Mouse (Mus musculus) embryonic facial prominence, embryonic 12.5 days (tissue): ENCODE results near the gene Camta1. TPM values are rescaled to one million over a fixed set of nuclear protein-coding genes. Genes with fewer than 3 reads are reported as not detected.

ENCODE experiments used
- ATAC-seq: fragments of 200-750 bp; cut with Nextera tagmentation; 2 replicates; pipeline ENCODE4 v1.8.0; 2017; ENCODE audit not compliant: insufficient number of reproducible peaks, insufficient read depth, low FRiP score, low TSS enrichment
- H3K27ac ChIP-seq: fragments of 300-500 bp; sonication (generic); 2 replicates; pipeline ENCODE4 v1.5.1; 2016; ENCODE audit warnings: mild to moderate bottlenecking
- H3K27me3 ChIP-seq: fragments of 300-500 bp; sonication (generic); 2 replicates; pipeline ENCODE4 v1.6.1; 2016; ENCODE audit warnings: mild to moderate bottlenecking, moderate library complexity
- H3K36me3 ChIP-seq: fragments of 300-500 bp; sonication (generic); 2 replicates; pipeline ENCODE4 v1.6.1; 2016; ENCODE audit warnings: mild to moderate bottlenecking
- H3K4me1 ChIP-seq: fragments of 300-500 bp; sonication (generic); 2 replicates; pipeline ENCODE4 v1.6.1; 2016
- H3K4me2 ChIP-seq: fragments of 300-500 bp; sonication (generic); replicated peaks from 2 replicates; pipeline ENCODE4 v1.6.1; 2016; ENCODE audit warnings: mild to moderate bottlenecking, moderate library complexity
- H3K4me3 ChIP-seq: fragments of 300-500 bp; sonication (generic); 2 replicates; pipeline ENCODE4 v1.5.1; 2016; ENCODE audit warnings: mild to moderate bottlenecking
- H3K9ac ChIP-seq: fragments of 300-500 bp; sonication (generic); 2 replicates; pipeline ENCODE4 v1.6.1; 2016; ENCODE audit warnings: mild to moderate bottlenecking, moderate library complexity
- H3K9me3 ChIP-seq: fragments of 300-500 bp; sonication (generic); 2 replicates; pipeline ENCODE4 v1.6.1; 2016; ENCODE audit warnings: mild to moderate bottlenecking, moderate library complexity
- WGBS: fragments of 180-500 bp; shearing (Covaris S2); methylation state at CpG from one replicate; pipeline ENCODE4 v1.1.7; 2016; 5-methylcytosine and 5-hydroxymethylcytosine counted together
- polyA plus RNA-seq: library from polyadenylated mRNA; unstranded; fragments of >200 nt; fragmentation: Nextera tagmentation; extraction: Ambion mirVana; gene quantifications from 2 replicates; pipeline ENCODE4 v1.2.1, GENCODE M21; 2016

Camta1 gene
- polyA plus RNA-seq, 1 experiment from 2014 or later, result 115 TPM

GRCm38 (mm10) chr4:151495276-151495882, 366.3 kb downstream of the Camta1 start:
- H3K9me3 ChIP-seq, result no peaks in the 10 kb centered on the region; the same call in 1 of the 2 replicates
- ATAC-seq, result no peak
- no peak overlapping the region for H3K4me3 ChIP-seq
- no peaks in the 10 kb centered on the region for H3K36me3 ChIP-seq
- H3K4me2 ChIP-seq, result no peak overlapping the region
- no peak overlapping the region for H3K27ac ChIP-seq
- no peak overlapping the region for H3K9ac ChIP-seq
- no peaks in the 10 kb centered on the region for H3K4me1 ChIP-seq
- no peaks in the 10 kb centered on the region for H3K27me3 ChIP-seq
- 66% methylated on average over 11 of the region's 11 CpGs for WGBS

GRCm38 (mm10) chr4:151492786-151493185, 368.9 kb downstream of the Camta1 start:
- no peak for ATAC-seq
- WGBS, result 81% methylated on average over 10 of the region's 10 CpGs
- H3K27me3 ChIP-seq, result no peaks in the 10 kb centered on the region
- H3K27ac ChIP-seq, result no peak overlapping the region
- H3K9me3 ChIP-seq, result no peaks in the 10 kb centered on the region
- H3K4me1 ChIP-seq, result no peaks in the 10 kb centered on the region
- H3K36me3 ChIP-seq, result no peaks in the 10 kb centered on the region
- no peak overlapping the region for H3K9ac ChIP-seq
- H3K4me3 ChIP-seq, result no peak overlapping the region
- H3K4me2 ChIP-seq, result no peak overlapping the region

- ATAC-seq, result peak; percentile 22; the same call in 1 of the 2 replicates
- no peak overlapping the region for H3K4me3 ChIP-seq
- H3K4me1 ChIP-seq, result no peaks in the 10 kb centered on the region
- H3K27me3 ChIP-seq, result peaks cover 14% of the 10 kb centered on the region
- H3K9ac ChIP-seq, result no peak overlapping the region
- 51% methylated on average over 8 of the region's 8 CpGs for WGBS
- H3K4me2 ChIP-seq, result no peak overlapping the region
- H3K36me3 ChIP-seq, result no peaks in the 10 kb centered on the region
- no peaks in the 10 kb centered on the region for H3K9me3 ChIP-seq
- H3K27ac ChIP-seq, result no peak overlapping the region
Measured at GRCm38 (mm10) chr4:151483977-151484313, 377.7 kb downstream of the Camta1 start.

- H3K4me1 ChIP-seq, result no peaks in the 10 kb centered on the region
- WGBS, result 10% methylated on average over 21 of the region's 21 CpGs
- no peak overlapping the region for H3K4me3 ChIP-seq
- no peak overlapping the region for H3K27ac ChIP-seq
- no peak overlapping the region for H3K4me2 ChIP-seq
- no peaks in the 10 kb centered on the region for H3K9me3 ChIP-seq
- ATAC-seq, result peak; percentile 75; the same call in 1 of the 2 replicates
- no peaks in the 10 kb centered on the region for H3K36me3 ChIP-seq
- no peak overlapping the region for H3K9ac ChIP-seq
- H3K27me3 ChIP-seq, result peaks cover 14% of the 10 kb centered on the region
Measured at GRCm38 (mm10) chr4:151483299-151483976, 378.2 kb downstream of the Camta1 start.

GRCm38 (mm10) chr4:151480928-151481327, 380.7 kb downstream of the Camta1 start:
- 94% methylated on average over 3 of the region's 3 CpGs for WGBS
- H3K9ac ChIP-seq, result no peak overlapping the region
- no peak overlapping the region for H3K4me2 ChIP-seq
- no peaks in the 10 kb centered on the region for H3K9me3 ChIP-seq
- no peak overlapping the region for H3K4me3 ChIP-seq
- no peaks in the 10 kb centered on the region for H3K4me1 ChIP-seq
- H3K36me3 ChIP-seq, result no peaks in the 10 kb centered on the region
- no peak overlapping the region for H3K27ac ChIP-seq
- peaks cover 14% of the 10 kb centered on the region for H3K27me3 ChIP-seq
- no peak for ATAC-seq

- Histone ChIP-seq H3K27ac (no peak overlapping the region), H3K9me3 (no peaks in the 10 kb centered on the region), H3K4me3 (no peak overlapping the region), H3K4me1 (no peaks in the 10 kb centered on the region), H3K36me3 (no peaks in the 10 kb centered on the region), H3K9ac (no peak overlapping the region), H3K4me2 (no peak overlapping the region), H3K27me3 (peaks cover 11% of the 10 kb centered on the region; the same call in 1 of the 2 replicates)
- WGBS, result 90% methylated on average over 6 of the region's 6 CpGs
- ATAC-seq, result no peak
Measured at GRCm38 (mm10) chr4:151477950-151478349, 383.7 kb downstream of the Camta1 start.

GRCm38 (mm10) chr4:151474895-151475470, 386.7 kb downstream of the Camta1 start:
- Histone ChIP-seq H3K4me3 (no peak overlapping the region), H3K4me1 (no peaks in the 10 kb centered on the region), H3K27ac (no peak overlapping the region), H3K36me3 (no peaks in the 10 kb centered on the region), H3K4me2 (no peak overlapping the region), H3K9me3 (no peaks in the 10 kb centered on the region), H3K9ac (no peak overlapping the region), H3K27me3 (peaks cover 11% of the 10 kb centered on the region; the same call in 1 of the 2 replicates)
- 79% methylated on average over 16 of the region's 16 CpGs for WGBS
- ATAC-seq, result no peak

GRCm38 (mm10) chr4:151471886-151472285, 389.8 kb downstream of the Camta1 start:
- Histone ChIP-seq H3K4me2 (no peak overlapping the region), H3K36me3 (no peaks in the 10 kb centered on the region), H3K27me3 (peaks cover 11% of the 10 kb centered on the region; the same call in 1 of the 2 replicates), H3K9ac (no peak overlapping the region), H3K9me3 (no peaks in the 10 kb centered on the region), H3K4me3 (no peak overlapping the region), H3K4me1 (no peaks in the 10 kb centered on the region), H3K27ac (no peak overlapping the region)
- 80% methylated on average over 4 of the region's 4 CpGs for WGBS
- ATAC-seq, result no peak

- no peak overlapping the region for H3K27ac ChIP-seq
Measured at GRCm38 (mm10) chr4:151468381-151468780, 393.3 kb downstream of the Camta1 start.

GRCm38 (mm10) chr4:151458686-151459085, 403.0 kb downstream of the Camta1 start:
- Histone ChIP-seq H3K27me3 (no peaks in the 10 kb centered on the region), H3K4me3 (no peak overlapping the region), H3K9ac (no peak overlapping the region), H3K9me3 (no peaks in the 10 kb centered on the region), H3K36me3 (no peaks in the 10 kb centered on the region), H3K27ac (no peak overlapping the region), H3K4me1 (no peaks in the 10 kb centered on the region), H3K4me2 (no peak overlapping the region)
- no peak for ATAC-seq
- 81% methylated on average over 11 of the region's 11 CpGs for WGBS

More at GRCm38 (mm10) chr4:151468381-151468780, 393.3 kb downstream of the Camta1 start:
- H3K4me1 ChIP-seq, result no peaks in the 10 kb centered on the region
- H3K9ac ChIP-seq, result no peak overlapping the region
- WGBS, result 90% methylated on average over 5 of the region's 5 CpGs
- no peak overlapping the region for H3K4me3 ChIP-seq
- no peaks in the 10 kb centered on the region for H3K27me3 ChIP-seq
- ATAC-seq, result no peak
- H3K9me3 ChIP-seq, result no peaks in the 10 kb centered on the region
- H3K4me2 ChIP-seq, result no peak overlapping the region
- no peaks in the 10 kb centered on the region for H3K36me3 ChIP-seq

GRCm38 (mm10) chr4:151454611-151455010, 407.1 kb downstream of the Camta1 start:
- Histone ChIP-seq H3K4me2 (no peak overlapping the region), H3K36me3 (no peaks in the 10 kb centered on the region), H3K9me3 (no peaks in the 10 kb centered on the region), H3K27ac (no peak overlapping the region), H3K4me1 (peaks cover 7% of the 10 kb centered on the region; the same call in 1 of the 2 replicates), H3K27me3 (0 out of 2 replicates have a peak, but pooled peaks cover 3% of the 10 kb centered on the region), H3K9ac (no peak overlapping the region), H3K4me3 (no peak overlapping the region)
- ATAC-seq, result no peak
- WGBS, result 89% methylated on average over 3 of the region's 3 CpGs

- Histone ChIP-seq H3K4me2 (no peak overlapping the region), H3K9ac (no peak overlapping the region), H3K27me3 (0 out of 2 replicates have a peak, but pooled peaks cover 3% of the 10 kb centered on the region), H3K27ac (no peak overlapping the region), H3K4me1 (peaks cover 7% of the 10 kb centered on the region; the same call in 1 of the 2 replicates), H3K4me3 (no peak overlapping the region), H3K36me3 (no peaks in the 10 kb centered on the region), H3K9me3 (no peaks in the 10 kb centered on the region)
- WGBS, result 86% methylated on average over 3 of the region's 3 CpGs
- no peak for ATAC-seq
Measured at GRCm38 (mm10) chr4:151454065-151454464, 407.6 kb downstream of the Camta1 start.
